In the genomic region with DNA sequence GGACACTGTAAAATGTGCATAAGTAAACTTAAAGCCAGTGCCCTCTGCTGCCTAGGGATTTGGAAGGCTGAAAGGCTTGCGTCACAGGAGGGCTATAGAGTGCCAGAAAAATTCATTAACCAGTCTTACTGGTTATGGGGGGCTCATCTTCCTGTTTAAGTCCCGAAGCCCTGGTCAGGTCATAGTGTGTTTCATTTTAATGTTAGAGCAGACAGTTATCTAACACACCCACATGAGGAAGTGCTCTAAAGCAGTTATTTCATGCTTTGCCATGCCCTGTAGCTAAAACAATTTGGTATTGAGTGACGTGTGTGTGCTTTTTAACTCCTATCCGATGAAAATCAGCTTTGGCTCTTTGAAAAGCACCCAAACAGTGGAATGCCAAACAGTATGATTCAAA, we compare ENCODE assay signal across 8 mouse cellular contexts. TPM values are rescaled to one million over a fixed set of nuclear protein-coding genes. Genes with fewer than 3 reads are reported as not detected.
DNase-seq lines count a peak whose midpoint lies in the region; ATAC-seq and TF ChIP-seq lines count a peak whose summit lies in the region.

No protein-coding gene starts in this region.

- no peaks in the 10 kb centered on the region for H3K36me3 ChIP-seq in hindbrain, postnatal 0 days (ENCODE audit: insufficient read depth, low read length)
- H3K36me3 ChIP-seq in hindbrain, embryonic 11.5 days (ENCODE audit: control insufficient read depth, insufficient read depth, low read length), result no peaks in the 10 kb centered on the region
- no peaks in the 10 kb centered on the region for H3K36me3 ChIP-seq in lung, postnatal 0 days (ENCODE audit: insufficient read depth, low read length)

- TF ChIP-seq EP300 in lung, postnatal 0 days (IDR thresholded peaks at IDR 0.05), result no peak

- no peak for ATAC-seq in hindbrain, postnatal 0 days
- no peak for ATAC-seq in hindbrain, embryonic 11.5 days (ENCODE audit: low FRiP score)
- ATAC-seq in lung, postnatal 0 days, result no peak
- ATAC-seq in frontal cortex, adult (ENCODE audit: low TSS enrichment), result no peak

- H3K9ac ChIP-seq in hindbrain, postnatal 0 days (replicated peaks; ENCODE audit: low read length), result no peak overlapping the region
- no peak overlapping the region for H3K9ac ChIP-seq in hindbrain, embryonic 11.5 days (ENCODE audit: low read depth, low read length)
- no peak overlapping the region for H3K9ac ChIP-seq in lung, postnatal 0 days (replicated peaks; ENCODE audit: low read depth)

- TF ChIP-seq CTCF in hindbrain, postnatal 0 days (IDR thresholded peaks at IDR 0.05; ENCODE audit: low read depth), result no peak
- TF ChIP-seq CTCF in lung, postnatal 0 days (IDR thresholded peaks at IDR 0.05), result no peak

- DNase-seq in hindbrain, postnatal 0 days (ENCODE audit: low spot score), result peak; percentile 41
- no peak for DNase-seq in hindbrain, embryonic 11.5 days (ENCODE audit: low spot score)
- peak; percentile 77 for DNase-seq in Muller cell, postnatal 12 days (ENCODE audit: inconsistent ontology term)
- peak; percentile 46 for DNase-seq in fat pad, adult 2 months (ENCODE audit: extremely low read depth, low read depth, low spot score)
- DNase-seq in lung, postnatal 0 days (ENCODE audit: low spot score), result peak; percentile 36
- no peak for DNase-seq in urinary bladder, postnatal 14 days (ENCODE audit: low spot score)
- DNase-seq in spleen, postnatal 14 days (ENCODE audit: low spot score in 2 of 2), result no peak

- 22% methylated on average over 4 of the region's 4 CpGs for WGBS in hindbrain, postnatal 0 days
- 56% methylated on average over 4 of the region's 4 CpGs for WGBS in hindbrain, embryonic 11.5 days
- WGBS in lung, postnatal 0 days, result 17% methylated on average over 4 of the region's 4 CpGs

- no peak overlapping the region for H3K4me3 ChIP-seq in hindbrain, postnatal 0 days (ENCODE audit: low read length)
- no peak overlapping the region for H3K4me3 ChIP-seq in hindbrain, embryonic 11.5 days (ENCODE audit: low read depth, low read length)
- H3K4me3 ChIP-seq in lung, postnatal 0 days (ENCODE audit: low read depth, low read length), result no peak overlapping the region

- no peaks in the 10 kb centered on the region for H3K9me3 ChIP-seq in hindbrain, postnatal 0 days (ENCODE audit: low read length)
- no peaks in the 10 kb centered on the region for H3K9me3 ChIP-seq in hindbrain, embryonic 11.5 days (ENCODE audit: control insufficient read depth, low read length)
- H3K9me3 ChIP-seq in lung, postnatal 0 days (ENCODE audit: low read length), result no peaks in the 10 kb centered on the region

- no peaks in the 10 kb centered on the region for H3K27me3 ChIP-seq in hindbrain, postnatal 0 days (ENCODE audit: insufficient read depth, low read length)
- H3K27me3 ChIP-seq in hindbrain, embryonic 11.5 days (ENCODE audit: control insufficient read depth, insufficient read depth, low read length), result no peaks in the 10 kb centered on the region
- no peaks in the 10 kb centered on the region for H3K27me3 ChIP-seq in lung, postnatal 0 days (replicated peaks; ENCODE audit: insufficient read depth, low read length)

- peak overlapping the region; percentile 32; the same call in 1 of the 2 replicates for H3K27ac ChIP-seq in hindbrain, postnatal 0 days
- H3K27ac ChIP-seq in hindbrain, embryonic 11.5 days (ENCODE audit: low read depth, low read length), result no peak overlapping the region
- H3K27ac ChIP-seq in lung, postnatal 0 days (ENCODE audit: low read length), result peak overlapping the region; percentile 52; the same call in 1 of the 2 replicates

- no peaks in the 10 kb centered on the region for H3K4me1 ChIP-seq in hindbrain, postnatal 0 days (ENCODE audit: insufficient read depth, low read length)
- no peaks in the 10 kb centered on the region for H3K4me1 ChIP-seq in hindbrain, embryonic 11.5 days (replicated peaks; ENCODE audit: control insufficient read depth, insufficient read depth, low read length)
- H3K4me1 ChIP-seq in lung, postnatal 0 days (ENCODE audit: insufficient read depth, low read depth, low read length), result peaks cover 12% of the 10 kb centered on the region; the same call in 1 of the 2 replicates

- peak overlapping the region; percentile 21 for H3K4me2 ChIP-seq in hindbrain, postnatal 0 days (ENCODE audit: low read depth, low read length)
- H3K4me2 ChIP-seq in hindbrain, embryonic 11.5 days (replicated peaks; ENCODE audit: low read depth, low read length), result no peak overlapping the region
- no peak overlapping the region for H3K4me2 ChIP-seq in lung, postnatal 0 days (replicated peaks; ENCODE audit: low read depth, low read length)

RNA-seq across cellular contexts. Expression of a gene that starts 34.3 kb away (rescaled TPM):
- total RNA-seq in hindbrain, postnatal 0 days (2014; rRNA removed), result 36.8 and 38.0 TPM in 2 replicates
- 35.2 and 37.9 TPM in 2 replicates for polyA plus RNA-seq in hindbrain, postnatal 0 days (2015; fragmentation: Nextera tagmentation; extraction: Ambion mirVana)
- 47.9 and 64.1 TPM in 2 replicates for polyA plus RNA-seq in hindbrain, embryonic 11.5 days (2014; fragmentation: Nextera tagmentation; extraction: Ambion mirVana)
- polyA plus RNA-seq in lung, postnatal 0 days (2015; fragmentation: Nextera tagmentation; extraction: Ambion mirVana), result 27.9 and 39.7 TPM in 2 replicates

Comparison
In these comparisons a context has a peak if more than half of its experiments do, and no peak if none do; other contexts are left out.
1. DNase-seq: peak in hindbrain, postnatal 0 days (single experiment), Muller cell, postnatal 12 days (single experiment), fat pad, adult 2 months (single experiment) and lung, postnatal 0 days (single experiment); none in hindbrain, embryonic 11.5 days (single experiment), urinary bladder, postnatal 14 days (single experiment) and spleen, postnatal 14 days (0 of 2).